Mouse (Mus musculus): Measurements from ENCODE around the gene Igf1r.
"Not testable (repeated sequence)": the region's sequence is repeated elsewhere in the genome, so short reads cannot be mapped to it uniquely, and the experiment has no call there.

The Igf1r gene

GRCm38 (mm10) chr7:68273515-68273914 lies 320.9 kb downstream of the Igf1r start, which contains the start of gene Fam169b:
TSS of gene Fam169b (plus strand) at chr7:68273839.
- DNase-seq (ENCODE audit: low spot score): no peak

GRCm38 (mm10) chr7:68274218-68274617 lies 321.6 kb downstream of the Igf1r start:
- no peak for DNase-seq (ENCODE audit: low spot score)

- DNase-seq (ENCODE audit: low spot score): no peak
These were observed 322.3 kb downstream of the Igf1r start for GRCm38 (mm10) chr7:68274951-68275350.

- DNase-seq (ENCODE audit: low spot score): not testable (repeated sequence)
These were observed 322.8 kb downstream of the Igf1r start for GRCm38 (mm10) chr7:68275445-68275837.

- DNase-seq (ENCODE audit: low spot score): no peak
These were observed 323.5 kb downstream of the Igf1r start for GRCm38 (mm10) chr7:68275838-68276731.

- DNase-seq (ENCODE audit: low spot score): no peak
These were observed 324.6 kb downstream of the Igf1r start for GRCm38 (mm10) chr7:68277054-68277896.

GRCm38 (mm10) chr7:68277897-68278270 lies 325.3 kb downstream of the Igf1r start:
- no peak for DNase-seq (ENCODE audit: low spot score)

GRCm38 (mm10) chr7:68278385-68278784 lies 325.8 kb downstream of the Igf1r start:
- no peak for DNase-seq (ENCODE audit: low spot score)

GRCm38 (mm10) chr7:68278908-68279307 lies 326.3 kb downstream of the Igf1r start:
- no peak for DNase-seq (ENCODE audit: low spot score)

GRCm38 (mm10) chr7:68279481-68279880 lies 326.9 kb downstream of the Igf1r start:
- DNase-seq (ENCODE audit: low spot score): no peak

GRCm38 (mm10) chr7:68280352-68280869 lies 327.8 kb downstream of the Igf1r start:
- no peak for DNase-seq (ENCODE audit: low spot score)

- DNase-seq (ENCODE audit: low spot score): no peak
These were observed 328.7 kb downstream of the Igf1r start for GRCm38 (mm10) chr7:68281341-68281740.

- no peak for DNase-seq (ENCODE audit: low spot score)
These were observed 329.9 kb downstream of the Igf1r start for GRCm38 (mm10) chr7:68282304-68283132.

GRCm38 (mm10) chr7:68283133-68283520 lies 330.5 kb downstream of the Igf1r start:
- not testable (repeated sequence) for DNase-seq (ENCODE audit: low spot score)
